Mouse (Mus musculus) frontal cortex, postnatal 25 days (tissue): ENCODE data around the gene Yars2.
"Not testable (repeated sequence)": the region's sequence is repeated elsewhere in the genome, so short reads cannot be mapped to it uniquely, and the experiment has no call there.

ENCODE experiments used
- DNase-seq, 2 experiments: peaks; one replicate each; pipeline ENCODE4 v3.0.0; 2022; ENCODE audit warnings: low spot score in 2 of 2

Yars2 gene

GRCm38 (mm10) chr16:16302369-16303137, at the start of gene Yars2:
Gene Yars2, plus strand, starts transcription at chr16:16302965.
- peak; percentile 87 to 90 for DNase-seq

- DNase-seq = no peak
Observed at GRCm38 (mm10) chr16:16253326-16254074, 49.3 kb upstream of the Yars2 start.

DNA sequence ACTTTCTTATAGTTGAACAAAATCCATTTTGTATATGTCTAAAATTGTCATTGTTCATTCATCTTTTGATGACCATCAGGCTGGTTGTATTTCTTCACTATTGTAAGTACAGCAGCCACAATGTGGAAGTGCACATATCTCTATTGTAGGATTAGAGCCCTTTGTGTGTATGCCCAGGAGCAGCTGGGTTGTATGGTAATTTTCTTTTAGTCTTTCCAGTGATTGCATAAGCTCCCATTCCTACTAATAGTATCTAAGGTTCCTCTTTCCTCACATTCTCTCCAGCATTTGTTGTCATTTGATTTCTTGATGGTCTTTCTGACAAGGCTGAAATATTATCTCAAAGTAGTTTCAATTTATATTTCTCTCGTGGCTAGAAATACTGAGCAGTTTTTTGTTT, 47.5 kb upstream of the Yars2 start:
- DNase-seq = no peak

GRCm38 (mm10) chr16:16255874-16256273, 46.9 kb upstream of the Yars2 start:
- DNase-seq = no peak

DNA sequence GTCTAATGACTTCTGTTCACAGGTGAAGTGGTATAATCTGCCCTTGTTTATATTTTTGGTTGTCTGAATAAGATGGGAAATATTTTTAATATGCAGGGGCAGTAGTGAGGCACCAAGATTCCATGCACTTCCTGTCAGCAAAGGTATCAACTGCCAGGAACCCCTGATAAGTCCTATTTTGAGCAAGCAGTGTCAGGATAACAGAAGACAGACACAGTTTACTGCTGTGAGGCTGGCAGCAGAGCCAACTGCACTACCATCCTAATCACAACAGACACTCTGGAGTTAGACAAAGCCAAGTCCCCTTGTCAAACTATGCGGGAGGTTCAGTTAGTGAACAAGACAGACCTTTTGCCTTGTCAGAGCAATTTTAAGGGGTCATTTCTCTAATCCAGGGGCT, 46.1 kb upstream of the Yars2 start:
- DNase-seq = no peak

- DNase-seq = no peak
Observed at GRCm38 (mm10) chr16:16260882-16261281, 41.9 kb upstream of the Yars2 start.

- no peak for DNase-seq
Observed at GRCm38 (mm10) chr16:16261481-16261880, 41.3 kb upstream of the Yars2 start.

GRCm38 (mm10) chr16:16262436-16262835, 40.3 kb upstream of the Yars2 start:
- no peak for DNase-seq

DNA sequence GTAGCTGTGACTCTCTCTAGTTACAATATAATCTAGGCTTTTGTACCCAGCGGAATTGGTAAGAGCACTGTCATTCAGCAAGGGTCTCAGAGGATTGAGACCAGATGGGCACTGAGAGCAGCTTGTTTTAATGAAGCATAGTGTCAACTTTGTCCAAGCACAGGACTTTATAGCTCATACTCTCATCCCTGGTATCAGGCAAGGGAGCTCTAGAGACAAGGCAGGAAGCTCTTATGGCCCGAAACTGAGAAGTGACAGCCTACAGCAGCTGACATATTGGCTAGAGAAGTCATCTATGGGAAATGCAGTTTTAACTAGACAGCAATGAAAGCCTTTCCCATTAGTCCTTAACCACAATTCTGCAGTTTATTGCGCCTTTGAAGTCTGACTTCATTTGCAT, 29.8 kb upstream of the Yars2 start:
- DNase-seq = no peak

- no peak for DNase-seq
Observed at GRCm38 (mm10) chr16:16273752-16274151, 29.0 kb upstream of the Yars2 start.

DNA sequence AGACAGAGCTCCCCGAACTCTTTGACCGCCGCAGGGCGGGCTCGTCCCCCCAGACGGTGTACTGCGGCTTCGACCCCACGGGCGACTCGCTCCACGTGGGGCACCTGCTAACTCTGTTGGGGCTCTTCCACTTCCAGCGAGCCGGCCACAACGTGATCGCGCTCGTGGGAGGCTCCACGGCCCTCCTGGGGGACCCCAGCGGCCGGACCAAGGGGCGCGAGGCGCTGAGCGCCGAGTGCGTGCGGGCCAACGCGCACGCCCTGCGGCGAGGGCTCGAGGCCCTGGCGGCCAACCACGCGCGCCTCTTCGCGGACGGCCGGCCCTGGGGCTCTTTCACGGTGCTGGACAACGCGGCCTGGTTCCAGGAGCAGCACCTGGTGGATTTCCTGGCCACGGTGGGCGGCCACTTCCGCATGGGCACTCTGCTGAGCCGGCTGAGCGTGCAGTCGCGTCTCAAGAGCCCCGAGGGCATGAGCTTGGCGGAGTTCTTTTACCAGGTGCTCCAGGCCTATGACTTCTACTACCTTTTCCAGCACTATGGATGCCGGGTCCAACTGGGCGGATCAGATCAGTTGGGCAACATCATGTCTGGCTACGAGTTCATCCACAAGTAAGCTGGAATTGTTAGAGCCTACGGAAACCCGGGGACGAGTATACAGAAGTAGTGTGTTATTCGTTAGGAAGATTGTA, 518 bp downstream of the Yars2 start:
- DNase-seq = peak; percentile 24 to 26

DNA sequence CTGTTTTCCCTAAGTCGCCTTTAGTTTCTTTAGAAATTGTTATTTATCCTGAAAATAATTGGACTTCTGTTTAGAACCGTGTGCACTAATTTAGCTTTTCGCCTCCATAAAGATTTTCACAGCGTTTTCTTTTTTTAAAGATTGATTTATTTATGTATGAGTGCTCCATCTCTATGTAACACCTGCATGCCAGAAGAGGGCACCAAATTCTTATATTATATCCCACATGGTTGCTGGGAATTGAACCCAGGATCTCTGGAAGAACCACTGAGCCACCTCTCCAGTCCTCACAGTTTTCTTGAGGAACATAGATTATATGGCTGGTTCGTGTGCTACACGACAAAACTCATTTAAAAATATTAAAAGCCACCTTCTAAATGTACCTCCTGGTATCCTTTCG, 1.1 kb downstream of the Yars2 start:
- DNase-seq = no peak

- no peak for DNase-seq
Observed at GRCm38 (mm10) chr16:16311319-16311718, 8.6 kb downstream of the Yars2 start.

- no peak for DNase-seq
Observed at GRCm38 (mm10) chr16:16325775-16326336, 23.1 kb downstream of the Yars2 start.

DNA sequence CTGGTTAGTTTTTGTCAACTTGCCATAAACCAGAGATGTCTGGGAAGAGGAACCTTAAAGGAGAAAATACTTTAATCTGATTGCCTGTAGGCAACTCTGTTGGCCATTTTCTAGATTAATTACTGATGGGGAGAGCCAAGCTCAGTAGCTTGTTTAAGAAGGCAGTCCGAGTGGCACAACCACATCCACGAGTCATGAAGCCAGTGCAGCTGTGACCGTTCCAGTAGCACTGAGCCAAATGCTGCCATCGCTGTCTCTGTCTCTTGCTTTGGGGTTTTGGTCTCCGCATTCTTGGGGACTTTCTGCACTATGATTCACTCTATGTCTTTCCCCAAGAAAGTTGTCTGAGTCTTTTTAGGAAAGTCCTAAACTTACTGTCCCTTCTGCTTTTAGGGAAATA, 43.7 kb downstream of the Yars2 start:
- DNase-seq = no peak

DNA sequence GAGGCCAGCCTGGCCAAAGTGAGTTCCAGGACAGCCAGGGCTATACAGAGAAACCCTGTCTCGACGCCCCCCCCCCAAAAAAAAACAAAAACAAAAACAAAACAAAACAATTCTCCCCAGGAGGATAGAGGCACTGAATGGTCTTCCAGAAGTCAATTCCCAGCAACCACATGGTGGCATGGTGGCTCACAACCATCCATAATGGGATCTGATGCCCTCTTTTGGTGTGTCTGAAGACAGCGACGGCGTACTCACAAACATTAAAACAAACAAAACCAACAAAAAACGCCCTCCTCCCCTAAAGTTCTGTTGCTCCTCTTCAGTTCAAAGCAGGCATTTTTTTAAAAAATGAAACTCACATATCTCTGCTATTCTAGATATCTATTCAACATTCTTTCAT, 55.1 kb downstream of the Yars2 start:
- DNase-seq = no peak

DNA sequence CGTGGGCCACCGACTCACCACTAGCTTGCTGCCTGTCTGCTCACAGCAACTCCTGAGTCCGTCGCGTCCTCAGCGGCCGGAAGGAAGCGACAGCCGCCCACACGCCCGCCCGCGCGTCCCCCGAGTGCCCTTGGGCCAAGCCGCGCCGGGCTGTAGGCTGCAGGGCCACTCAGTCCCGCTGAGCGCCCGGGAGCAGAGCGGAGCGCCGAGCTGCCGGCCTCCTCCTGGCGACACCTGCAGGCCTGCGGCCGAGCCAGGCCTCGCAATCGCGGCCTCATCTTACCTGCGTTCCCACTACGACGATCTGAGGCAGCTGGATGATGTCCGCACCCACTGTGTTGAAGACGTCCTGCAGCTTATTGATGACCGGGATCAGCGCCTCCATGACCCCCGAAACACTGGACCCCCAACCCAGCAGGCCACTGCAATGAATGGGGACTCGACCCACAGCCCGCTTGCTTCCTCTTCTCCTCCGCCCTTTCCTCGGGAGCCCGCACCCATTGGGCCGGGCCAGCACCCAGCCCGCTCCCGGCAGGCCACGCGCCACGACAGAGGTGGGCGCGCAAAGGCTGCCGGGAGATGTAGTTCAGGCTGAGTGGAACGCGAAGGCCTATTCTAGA, 55.8 kb downstream of the Yars2 start, which contains the start of gene Dnm1l:
TSS of gene Dnm1l (minus strand) at position 479 of the 620 bp plus-strand sequence.
- peak; percentile 78 to 83 for DNase-seq

DNA sequence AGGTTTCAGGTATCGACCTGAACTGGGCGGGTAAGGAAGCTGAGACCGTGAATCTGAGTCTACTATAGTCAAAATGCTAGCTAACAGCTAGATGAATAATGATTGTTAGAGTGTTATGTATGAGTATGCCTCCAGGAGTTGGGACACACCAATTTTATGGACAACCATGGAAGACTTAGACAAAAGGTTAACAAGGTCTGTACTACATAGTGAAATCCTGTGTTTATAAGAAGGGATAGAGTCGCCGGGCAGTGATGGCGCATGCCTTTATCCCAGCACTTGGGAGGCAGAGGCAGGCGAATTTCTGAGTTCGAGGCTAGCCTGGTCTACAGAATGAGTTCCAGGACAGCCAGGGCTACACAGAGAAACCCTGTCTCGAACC, 56.3 kb downstream of the Yars2 start:
- not testable (repeated sequence) for DNase-seq
